Mouse (Mus musculus) thymus, postnatal 36 days (tissue): ENCODE results near the gene Exoc6.

Experiments
- DNase-seq, 2 experiments: peaks; one replicate each; pipeline ENCODE4 v3.0.0; 2022; ENCODE audit warnings: mixed read lengths in 2 of 2

Gene Exoc6

DNA sequence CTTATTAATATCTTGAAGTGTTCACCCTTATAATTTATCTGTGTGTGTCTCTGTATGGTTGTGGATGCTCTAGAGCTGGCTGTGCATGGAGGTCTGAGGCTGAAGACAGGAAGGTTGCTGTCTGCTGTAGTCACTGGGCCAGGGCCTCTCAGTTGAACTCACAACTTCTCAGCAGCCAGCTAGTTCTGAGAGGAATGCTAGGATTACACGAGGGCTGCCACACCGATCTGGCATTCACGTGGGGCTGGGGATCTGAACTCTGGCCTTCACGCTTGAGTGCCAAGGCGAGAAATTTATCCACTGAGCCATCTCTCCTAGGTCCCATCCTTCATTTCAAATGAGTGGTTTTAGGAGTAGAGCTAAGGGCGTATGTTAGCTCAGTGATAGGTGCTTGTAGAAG is 30.2 kb downstream of the Exoc6 start:
- no peak for DNase-seq

DNA sequence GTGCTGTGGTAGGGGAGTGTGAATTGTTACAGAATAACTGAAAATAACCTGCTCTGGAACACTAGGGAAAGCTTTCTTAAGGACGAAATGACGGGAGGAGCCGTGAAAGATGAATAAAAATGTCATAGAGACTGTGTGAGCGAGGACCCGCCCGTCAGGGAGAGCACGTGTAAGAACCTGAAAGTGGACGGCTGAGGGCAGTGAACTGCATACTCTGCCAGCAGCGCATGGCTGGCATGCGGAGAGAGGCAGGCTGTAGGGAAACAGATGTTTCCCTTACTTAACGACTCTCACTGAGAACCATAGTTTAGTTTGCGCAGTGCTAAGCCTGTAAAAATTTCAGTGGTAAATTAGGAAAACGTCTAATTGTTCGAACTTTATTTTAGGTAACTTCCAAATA is 35.0 kb downstream of the Exoc6 start:
- no peak for DNase-seq

DNA sequence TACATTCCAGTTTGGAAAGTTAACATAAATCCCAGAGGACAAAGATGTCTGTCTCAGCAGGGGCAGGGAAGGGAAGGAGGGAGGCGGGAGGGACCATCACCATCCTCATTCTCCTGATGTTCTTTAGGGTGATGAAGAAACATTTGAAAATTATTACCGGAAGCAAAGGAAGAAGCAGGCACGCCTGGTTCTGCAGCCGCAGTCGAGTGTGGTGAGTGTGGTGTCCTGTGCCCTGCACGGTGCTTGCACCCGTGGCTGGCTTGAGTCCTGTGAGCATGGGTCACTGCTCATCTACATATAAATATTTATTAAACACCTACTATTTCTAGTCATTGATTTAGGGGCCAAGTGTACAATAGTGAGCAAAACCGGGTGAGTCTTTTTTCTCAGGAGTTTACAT is 35.5 kb downstream of the Exoc6 start:
- DNase-seq: no peak

DNA sequence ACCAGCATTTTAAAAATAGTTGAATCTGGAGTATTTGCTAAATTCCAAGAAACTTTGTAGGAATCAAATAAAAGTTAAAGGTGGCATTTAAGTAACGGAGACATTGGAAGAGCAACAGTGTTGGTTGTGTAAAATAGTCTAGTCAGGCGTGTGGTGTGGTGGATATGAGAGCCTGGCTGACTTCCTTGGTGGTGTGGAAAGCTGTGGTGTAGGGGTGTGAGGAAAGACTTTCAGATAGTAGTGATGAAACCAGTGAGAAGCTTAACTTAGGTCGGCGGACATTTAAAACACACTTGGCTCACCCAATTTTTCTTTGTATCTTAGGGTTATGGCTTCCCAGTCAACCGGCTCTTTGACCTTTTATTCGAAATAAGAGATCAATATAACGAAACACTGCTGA is 40.3 kb downstream of the Exoc6 start:
- DNase-seq: no peak

DNA sequence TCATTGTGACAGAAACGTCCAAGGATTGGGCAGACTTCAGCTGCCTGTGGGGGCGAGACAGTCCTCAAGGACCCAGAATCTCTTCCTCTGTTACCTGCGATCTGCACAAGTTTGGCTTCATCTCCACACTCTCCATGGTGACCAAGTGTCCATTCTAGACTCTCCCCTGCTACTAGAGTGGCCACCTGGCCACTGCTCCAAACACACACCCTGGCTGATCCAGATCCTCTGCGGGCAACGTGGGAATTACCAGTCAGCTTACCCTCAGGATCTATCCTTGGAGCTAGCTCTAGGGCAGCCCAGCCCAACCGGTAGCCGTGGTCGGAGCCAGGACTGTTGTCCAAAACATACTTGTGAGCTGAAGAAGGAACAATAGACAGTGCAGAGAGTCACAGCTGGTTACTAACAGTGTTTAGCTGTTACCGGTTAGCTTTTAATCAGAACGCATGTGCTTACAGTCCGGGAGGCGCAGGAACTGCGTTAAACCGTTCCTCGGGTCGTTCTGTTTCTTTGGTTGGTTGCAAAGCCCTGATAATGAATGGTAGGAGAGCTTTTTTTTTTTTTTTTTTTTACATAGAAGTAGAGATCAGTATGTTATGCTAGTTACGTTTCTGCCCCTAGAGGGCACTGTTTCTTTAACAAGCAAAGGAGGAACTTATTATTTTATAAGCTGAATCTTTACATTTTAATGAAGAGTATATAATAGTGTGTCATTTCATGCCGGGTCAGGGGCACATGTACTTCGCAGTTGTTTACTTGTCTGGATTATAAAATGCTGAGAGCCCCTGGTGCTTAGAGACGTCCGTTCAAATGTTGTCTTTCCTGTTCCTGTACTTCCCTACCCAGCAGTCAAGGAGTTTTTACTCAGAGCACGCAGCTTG is 52.0 kb downstream of the Exoc6 start:
- no peak for DNase-seq

DNA sequence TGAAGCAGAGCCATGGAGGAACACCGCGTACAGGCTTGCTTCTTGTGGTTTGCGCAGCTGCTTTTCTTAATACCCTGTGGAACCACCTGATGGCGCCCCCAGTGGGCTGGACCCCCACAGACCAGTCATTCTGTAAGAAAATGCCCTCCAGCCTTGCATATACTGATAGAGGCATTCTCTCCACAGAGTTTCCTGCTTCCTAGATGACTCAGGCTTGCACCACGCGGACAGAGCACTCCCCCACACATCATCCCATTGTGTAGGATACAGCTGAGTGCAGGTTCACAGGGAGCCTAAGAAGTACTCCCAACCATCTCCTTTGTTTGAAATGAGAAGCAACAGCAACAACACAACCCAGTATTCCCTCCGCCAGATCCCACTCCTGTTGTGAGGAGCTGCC is 59.8 kb downstream of the Exoc6 start:
- DNase-seq: no peak

DNA sequence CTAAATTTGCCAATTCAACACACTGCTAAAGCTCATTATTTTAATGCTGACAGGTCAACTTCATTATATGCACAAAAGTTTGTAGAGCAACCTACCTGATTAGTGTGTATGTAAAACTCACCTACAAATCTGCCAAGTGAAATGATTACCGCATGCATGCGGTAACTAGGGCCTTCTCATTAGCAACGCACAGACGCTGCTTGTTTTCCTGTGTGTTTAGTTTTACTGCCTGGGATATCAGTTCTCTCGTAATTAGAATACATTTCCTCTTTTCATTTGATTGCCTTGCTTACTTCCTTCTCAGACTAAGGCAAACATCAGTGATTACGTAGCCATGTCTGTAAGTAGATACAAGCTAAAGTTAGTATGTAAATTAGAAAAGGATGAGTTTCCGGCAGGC is 62.7 kb downstream of the Exoc6 start:
- DNase-seq: no peak

DNA sequence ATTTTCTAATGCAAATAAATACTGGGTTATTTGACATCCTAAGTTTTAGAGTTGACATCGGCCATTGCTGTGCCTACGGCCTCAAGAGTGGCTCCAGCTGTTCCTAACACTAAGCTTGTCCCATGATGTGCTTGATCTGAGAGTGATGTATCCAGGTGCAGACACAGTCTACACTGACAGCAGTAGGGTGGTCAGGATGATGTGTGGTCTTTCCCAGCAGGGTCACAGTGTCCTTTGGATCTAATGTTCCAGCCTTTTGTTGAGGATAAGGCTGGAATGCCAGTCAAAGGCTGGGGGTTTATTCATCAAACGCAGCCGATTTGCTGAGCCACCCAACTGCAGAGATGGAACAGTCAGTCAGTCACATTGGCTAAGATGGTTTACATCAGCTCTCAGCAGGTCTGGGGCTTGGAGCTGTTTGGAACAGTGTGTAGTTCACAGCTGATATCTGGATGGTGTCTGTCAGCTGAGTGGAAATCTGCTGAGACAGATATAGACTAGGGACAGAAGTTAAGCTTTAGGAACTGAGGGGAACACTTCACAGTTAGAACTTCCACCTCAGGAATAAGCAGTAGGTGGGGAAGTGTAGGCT is 64.9 kb downstream of the Exoc6 start:
- DNase-seq: no peak

DNA sequence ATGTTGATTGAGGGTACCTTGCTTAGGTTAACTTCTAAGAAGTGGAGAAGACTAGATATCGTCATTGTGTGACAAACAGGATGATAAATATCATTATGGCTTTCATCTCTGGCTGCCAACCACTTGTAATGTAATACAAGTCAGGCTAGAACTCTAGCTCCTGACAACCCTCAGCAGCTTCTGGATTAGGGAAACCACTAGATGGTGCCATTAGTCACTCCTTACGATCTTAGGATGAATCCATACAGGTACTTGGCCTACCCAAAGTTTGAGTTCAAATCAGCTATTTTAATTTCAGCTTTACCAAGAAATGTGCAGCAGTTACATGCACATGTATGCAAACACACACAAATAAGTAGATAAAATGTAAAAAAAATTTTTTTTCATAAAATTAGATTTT is 97.8 kb downstream of the Exoc6 start:
- DNase-seq: no peak

DNA sequence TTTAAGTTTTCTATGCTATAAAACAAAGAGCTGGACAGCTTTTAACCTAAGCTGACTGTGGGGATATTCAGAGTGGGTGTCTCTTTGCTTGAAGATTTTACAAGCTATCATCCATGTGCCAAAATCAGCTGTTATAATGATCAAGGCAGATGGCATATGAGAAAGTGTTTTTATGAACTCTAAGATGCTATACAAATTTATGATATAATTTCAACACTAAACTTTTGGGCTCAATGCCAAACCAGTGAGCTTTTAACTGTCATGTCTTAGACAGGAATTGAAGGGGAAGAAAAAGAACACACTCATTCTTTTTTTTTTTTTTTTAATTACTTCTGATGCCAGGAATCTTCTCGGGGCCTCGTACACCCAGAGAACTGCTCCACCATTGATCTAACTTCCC is 100.3 kb downstream of the Exoc6 start:
- DNase-seq: no peak

DNA sequence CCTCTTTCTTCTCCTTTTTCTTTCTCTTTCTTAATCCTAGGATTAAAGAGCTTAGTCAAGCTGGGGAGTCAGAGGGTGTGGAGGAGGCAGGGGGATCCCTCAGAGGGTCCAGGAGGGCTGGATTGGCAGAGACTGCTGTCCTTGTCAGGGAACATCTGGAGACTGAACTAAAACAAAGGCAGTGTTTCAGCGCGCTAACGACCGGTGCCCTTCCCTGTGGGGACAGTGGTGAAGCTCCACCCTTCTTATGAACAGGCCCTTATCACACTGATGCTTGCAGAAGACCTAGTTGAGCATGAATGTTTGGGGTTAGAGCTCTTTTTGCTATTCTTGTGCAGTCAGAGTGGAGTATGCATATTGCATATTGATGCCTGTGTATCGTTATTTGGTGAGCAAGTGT is 103.8 kb downstream of the Exoc6 start:
- DNase-seq: no peak

DNA sequence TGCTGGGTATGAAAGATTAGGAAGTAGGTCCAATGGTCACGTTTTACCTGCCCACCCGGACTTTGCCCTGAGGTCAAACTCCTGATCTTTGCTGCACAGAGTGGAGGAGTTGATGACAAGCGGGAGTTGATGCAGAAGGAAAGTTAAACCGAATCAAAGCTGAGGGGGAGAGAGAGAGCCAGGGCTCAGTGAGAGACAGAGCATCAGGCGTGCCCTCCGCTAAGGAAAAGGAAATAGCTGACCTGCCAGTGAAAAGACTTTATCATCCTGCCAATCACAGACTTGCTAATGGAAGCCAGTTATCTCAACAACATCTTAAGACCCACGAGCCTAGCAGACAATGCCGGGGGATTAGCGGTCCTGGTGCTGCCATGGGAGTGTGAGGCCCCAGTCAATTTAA is 106.2 kb downstream of the Exoc6 start:
- no peak for DNase-seq

DNA sequence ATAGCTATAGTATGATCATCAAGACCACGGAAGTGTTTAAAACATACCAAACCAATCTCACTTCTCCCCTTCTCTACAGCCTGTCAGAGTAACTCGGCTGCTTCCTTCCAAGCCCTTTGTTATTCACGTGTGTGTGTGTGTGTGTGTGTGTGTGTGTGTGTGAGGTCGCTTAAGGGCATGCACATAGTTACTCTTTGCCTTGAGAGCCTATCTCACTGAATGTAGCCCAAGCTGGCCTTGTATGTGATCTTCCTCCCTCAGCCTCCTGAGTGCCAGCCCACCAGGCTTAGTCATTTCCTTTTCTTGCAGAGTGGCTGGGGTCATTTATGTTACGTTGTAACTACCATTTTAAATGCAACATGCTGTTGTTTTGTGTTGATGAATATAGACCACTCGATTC is 115.0 kb downstream of the Exoc6 start:
- no peak for DNase-seq

DNA sequence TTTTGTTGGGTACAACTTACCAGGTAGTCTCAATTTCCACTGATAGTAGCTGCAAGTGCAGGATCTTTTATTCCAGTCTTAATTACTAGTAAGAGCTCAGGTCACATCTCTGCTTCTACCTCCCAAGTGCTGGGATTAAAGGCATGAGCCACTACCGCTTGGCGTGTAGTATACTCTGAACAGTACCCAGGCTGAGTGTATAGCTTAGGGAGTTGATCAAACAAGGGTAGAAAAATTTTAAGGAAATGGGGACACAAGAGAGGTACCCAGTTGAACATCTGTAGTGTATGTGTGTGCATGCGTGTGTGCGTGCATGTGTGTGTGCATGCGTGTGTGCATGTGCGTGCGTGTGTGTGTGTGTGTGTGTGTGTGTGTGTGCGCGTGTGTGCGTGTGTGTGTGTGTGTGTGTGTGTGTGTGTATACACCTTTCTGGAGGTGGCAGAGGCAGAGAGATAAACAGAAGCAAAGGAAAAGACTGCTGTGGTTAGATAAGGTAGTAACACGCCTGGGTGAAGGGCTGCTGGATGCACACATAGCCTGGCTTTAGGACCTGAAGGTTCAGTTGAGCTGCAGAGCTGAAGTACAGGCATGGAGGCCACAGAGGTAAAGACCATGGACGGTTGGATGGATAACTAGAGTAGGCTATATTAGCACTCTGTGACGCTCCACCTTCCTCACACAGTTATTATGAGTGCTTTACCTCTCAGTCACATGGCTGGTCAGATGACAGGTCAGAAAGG is 117.8 kb downstream of the Exoc6 start:
- no peak for DNase-seq

DNA sequence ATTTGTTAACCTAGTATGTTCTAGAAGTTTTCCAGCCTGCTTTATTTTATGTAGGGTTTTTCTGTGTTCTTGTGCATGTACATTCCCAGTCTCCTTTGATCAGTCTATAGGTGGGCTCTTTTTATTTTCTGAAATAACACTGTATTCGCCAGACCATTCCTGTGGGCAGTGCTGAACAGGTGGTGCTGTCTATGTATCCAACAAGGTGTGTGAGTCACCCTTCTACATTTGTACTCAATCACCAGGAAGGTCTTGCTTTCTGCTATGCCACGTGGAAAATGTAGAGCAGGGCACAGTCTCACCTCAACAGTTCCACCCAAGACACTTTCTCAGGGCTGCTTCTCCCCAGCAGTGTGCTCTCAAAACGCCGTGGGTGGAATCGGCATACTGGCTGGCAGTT is 118.4 kb downstream of the Exoc6 start:
- no peak for DNase-seq

DNA sequence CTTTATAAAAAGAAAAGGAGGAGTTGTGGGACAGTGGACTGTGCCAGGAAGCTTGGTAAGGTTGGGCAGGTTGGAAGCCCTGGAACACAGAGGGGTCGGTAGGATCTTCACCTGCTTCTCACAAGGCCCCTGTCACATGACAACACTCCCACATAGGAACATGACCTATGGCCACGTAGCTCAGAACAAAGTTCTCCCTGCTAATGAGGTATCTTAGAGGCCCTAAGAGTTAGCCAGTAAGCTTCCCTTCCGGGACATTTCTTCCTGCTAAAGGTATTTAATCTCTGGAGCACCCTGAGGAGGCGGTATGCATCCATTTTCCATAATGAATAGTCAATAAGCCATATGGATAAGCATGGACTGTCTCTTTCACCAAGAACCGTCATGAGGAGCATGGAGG is 119.3 kb downstream of the Exoc6 start:
- no peak for DNase-seq

DNA sequence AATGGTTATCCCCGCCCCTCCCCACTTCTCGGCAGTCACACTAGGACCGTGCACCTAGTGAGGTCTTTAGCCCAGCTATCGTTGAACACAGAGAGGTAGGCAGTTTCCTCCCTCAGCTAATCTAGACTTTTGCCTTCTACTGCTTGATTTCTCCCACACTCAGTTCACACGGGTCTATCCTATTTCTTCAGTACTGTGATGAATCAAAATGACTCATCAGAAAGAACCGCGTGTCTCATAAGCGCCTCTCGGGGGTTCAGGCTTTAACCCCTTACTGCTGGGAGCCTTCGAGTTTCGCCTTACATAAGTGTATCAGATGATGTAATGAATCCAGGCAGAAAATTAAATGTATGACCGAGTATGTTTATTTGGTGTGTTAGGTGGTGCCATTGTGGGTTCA is 123.2 kb downstream of the Exoc6 start:
- no peak for DNase-seq

DNA sequence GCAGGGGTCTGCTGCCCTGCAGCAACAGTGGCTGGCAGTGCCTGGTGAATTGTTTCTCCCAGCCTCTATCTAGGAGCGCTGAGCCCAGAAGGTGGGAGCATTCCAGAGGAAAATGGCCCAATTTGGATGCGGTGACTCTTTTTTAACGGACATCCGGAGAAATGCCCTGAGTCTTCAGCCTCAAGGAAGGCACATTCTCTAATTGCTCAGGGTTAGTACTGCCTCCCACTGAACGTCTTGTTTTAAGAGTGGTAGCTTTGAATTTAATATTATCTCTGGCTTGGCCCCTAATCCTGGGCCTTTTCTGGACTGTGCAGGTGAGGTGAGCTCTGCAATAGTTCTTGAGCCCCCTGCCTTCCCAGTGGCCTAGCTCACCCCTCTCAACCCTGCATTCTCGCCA is 135.1 kb downstream of the Exoc6 start, which contains the start of gene Cyp26c1:
Gene Cyp26c1, plus strand, starts transcription at position 301 of the 400 bp plus-strand sequence.
- no peak for DNase-seq

DNA sequence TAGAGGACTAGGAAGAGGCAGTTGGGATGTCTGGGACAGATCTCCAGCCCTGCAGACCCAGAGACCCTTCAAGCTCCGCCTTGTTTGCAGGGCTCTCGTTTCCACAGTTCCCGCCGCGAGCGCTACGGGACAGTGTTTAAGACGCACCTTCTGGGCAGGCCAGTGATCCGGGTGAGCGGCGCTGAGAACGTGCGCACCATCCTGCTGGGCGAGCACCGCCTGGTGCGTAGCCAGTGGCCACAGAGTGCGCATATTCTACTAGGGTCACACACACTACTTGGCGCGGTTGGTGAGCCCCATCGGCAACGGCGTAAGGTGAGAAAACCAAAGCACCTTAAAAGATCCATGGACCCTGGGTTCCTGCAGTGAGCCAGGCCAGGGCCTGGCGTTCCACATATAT is 136.1 kb downstream of the Exoc6 start:
- no peak for DNase-seq

DNA sequence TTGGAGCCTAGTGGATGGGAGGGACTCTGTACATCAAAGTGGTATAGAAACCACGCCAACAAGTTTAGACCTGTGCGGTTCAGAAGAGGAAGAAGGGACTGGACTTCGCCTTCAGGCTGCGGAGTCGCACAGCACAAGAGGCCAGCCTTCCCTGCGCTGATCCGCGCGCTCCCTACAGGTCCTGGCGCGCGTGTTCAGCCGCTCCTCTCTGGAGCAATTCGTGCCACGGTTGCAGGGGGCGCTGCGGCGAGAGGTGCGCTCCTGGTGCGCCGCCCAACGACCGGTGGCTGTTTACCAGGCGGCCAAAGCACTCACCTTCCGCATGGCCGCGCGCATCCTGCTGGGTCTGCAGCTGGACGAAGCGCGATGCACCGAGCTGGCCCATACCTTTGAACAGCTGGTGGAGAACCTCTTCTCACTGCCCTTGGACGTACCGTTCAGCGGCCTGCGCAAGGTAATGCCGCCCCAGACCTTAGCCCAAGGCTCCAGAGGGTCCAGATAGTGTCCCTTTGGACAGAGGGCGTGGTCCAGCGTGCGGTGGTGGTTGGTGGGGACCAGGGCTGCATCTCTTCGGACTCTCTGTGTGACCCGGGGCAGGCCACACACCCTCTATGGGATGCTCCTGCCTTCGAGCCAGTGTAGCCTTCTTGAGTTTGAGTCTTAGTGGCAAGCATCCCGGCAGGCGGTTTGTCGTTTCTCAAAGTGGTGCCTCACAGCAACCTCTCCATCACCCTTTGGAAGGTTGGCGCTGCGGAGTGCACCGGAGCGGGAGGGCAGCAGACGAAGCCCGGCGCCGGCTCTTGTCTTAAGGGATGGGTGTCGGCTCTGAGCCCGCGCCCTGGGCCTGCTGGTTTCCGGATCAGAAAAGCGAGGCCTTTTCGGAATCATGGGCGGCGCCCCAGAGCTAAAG is 137.0 kb downstream of the Exoc6 start:
- no peak for DNase-seq

DNA sequence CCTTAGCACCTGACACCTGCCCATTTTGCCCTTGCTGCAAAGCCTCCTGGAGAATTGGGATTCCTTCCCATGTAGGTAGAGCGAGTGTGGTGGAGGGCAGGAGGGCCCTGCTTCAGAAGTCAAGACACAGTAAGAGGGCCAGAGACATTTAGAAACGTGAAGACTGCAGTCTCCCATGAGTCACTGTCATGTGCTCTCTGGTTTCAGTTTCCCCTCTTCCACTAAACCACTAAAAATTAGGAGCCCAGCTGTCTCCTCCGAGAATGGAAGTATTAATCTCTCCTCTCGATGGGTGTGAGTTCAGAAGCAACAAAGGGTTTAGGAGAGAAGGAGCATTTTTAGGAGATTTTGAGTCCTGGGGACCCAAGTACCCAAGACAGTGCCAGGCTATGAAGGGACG is 139.3 kb downstream of the Exoc6 start:
- no peak for DNase-seq

DNA sequence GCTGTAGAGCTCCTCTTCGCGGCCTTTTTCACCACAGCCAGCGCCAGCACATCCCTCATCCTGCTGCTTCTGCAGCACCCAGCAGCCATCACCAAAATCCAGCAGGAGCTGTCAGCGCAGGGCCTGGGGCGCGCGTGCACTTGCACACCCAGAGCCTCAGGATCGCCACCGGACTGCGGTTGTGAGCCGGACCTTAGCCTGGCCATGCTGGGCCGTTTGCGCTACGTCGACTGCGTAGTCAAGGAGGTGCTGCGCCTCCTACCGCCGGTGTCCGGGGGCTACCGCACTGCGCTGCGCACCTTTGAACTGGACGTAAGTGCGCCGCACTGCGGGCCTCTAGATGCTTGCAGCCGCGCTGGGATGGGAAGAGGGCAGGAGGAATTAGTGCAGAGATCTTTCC is 140.5 kb downstream of the Exoc6 start:
- no peak for DNase-seq

DNA sequence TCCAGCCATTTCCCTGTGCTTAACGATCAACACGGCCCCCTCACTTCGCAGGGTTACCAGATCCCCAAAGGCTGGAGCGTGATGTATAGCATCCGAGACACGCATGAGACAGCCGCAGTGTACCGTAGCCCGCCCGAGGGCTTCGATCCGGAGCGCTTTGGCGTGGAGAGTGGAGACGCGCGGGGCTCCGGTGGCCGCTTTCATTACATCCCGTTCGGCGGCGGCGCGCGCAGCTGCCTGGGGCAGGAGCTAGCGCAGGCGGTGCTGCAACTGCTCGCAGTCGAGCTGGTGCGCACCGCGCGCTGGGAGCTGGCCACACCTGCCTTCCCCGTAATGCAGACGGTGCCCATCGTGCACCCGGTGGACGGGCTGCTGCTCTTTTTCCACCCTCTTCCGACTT is 142.7 kb downstream of the Exoc6 start:
- no peak for DNase-seq
